Mouse (Mus musculus): ENCODE data around the gene Olfr1293-ps. TPM values are rescaled to one million over a fixed set of nuclear protein-coding genes. Genes with fewer than 3 reads are reported as not detected.

Gene Olfr1293-ps
- not detected in 2 replicates for polyA plus RNA-seq (2015; fragmentation: Nextera tagmentation; extraction: Ambion mirVana)

GRCm38 (mm10) chr2:111524903-111525302 lies at the start of gene Olfr1293-ps:
Gene Olfr1293-ps, plus strand, starts transcription at chr2:111525203.

GRCm38 (mm10) chr2:111480519-111480918 lies 44.5 kb upstream of the Olfr1293-ps start, which contains the start of gene Olfr1289:
Gene Olfr1289, plus strand, starts transcription at chr2:111480819.

GRCm38 (mm10) chr2:111493729-111494128 lies 31.3 kb upstream of the Olfr1293-ps start, which contains the start of gene Olfr1290:
Gene Olfr1290, minus strand, starts transcription at chr2:111493829.

GRCm38 (mm10) chr2:111496880-111497279 lies 28.1 kb upstream of the Olfr1293-ps start, which contains the start of gene Olfr1291-ps1:
Gene Olfr1291-ps1, plus strand, starts transcription at chr2:111497180.

GRCm38 (mm10) chr2:111540191-111540590 lies 15.2 kb downstream of the Olfr1293-ps start, which contains the start of gene Olfr1294:
Gene Olfr1294, minus strand, starts transcription at chr2:111540291.

GRCm38 (mm10) chr2:111569581-111569980 lies 44.6 kb downstream of the Olfr1293-ps start, which contains the start of gene Olfr1295:
Gene Olfr1295, minus strand, starts transcription at chr2:111569681.

Other genes starting within 250 kb of the Olfr1293-ps start
- not detected in 2 replicates for gene Olfr1278, start 235.1 kb upstream of the Olfr1293-ps start, polyA plus RNA-seq (2015; fragmentation: Nextera tagmentation; extraction: Ambion mirVana)
- gene Olfr1279, start 224.6 kb upstream of the Olfr1293-ps start, polyA plus RNA-seq (2015; fragmentation: Nextera tagmentation; extraction: Ambion mirVana): not detected in 2 replicates
- not detected in 2 replicates for gene Olfr1280, start 211.2 kb upstream of the Olfr1293-ps start, polyA plus RNA-seq (2015; fragmentation: Nextera tagmentation; extraction: Ambion mirVana)
- gene Olfr1281, start 198.7 kb upstream of the Olfr1293-ps start, polyA plus RNA-seq (2015; fragmentation: Nextera tagmentation; extraction: Ambion mirVana): not detected in 2 replicates
- gene Olfr1282, start 189.1 kb upstream of the Olfr1293-ps start, polyA plus RNA-seq (2015; fragmentation: Nextera tagmentation; extraction: Ambion mirVana): not detected in 2 replicates
- not detected in 2 replicates for gene Olfr1283, start 158.4 kb upstream of the Olfr1293-ps start, polyA plus RNA-seq (2015; fragmentation: Nextera tagmentation; extraction: Ambion mirVana)
- gene Olfr1284, start 149.7 kb upstream of the Olfr1293-ps start, polyA plus RNA-seq (2015; fragmentation: Nextera tagmentation; extraction: Ambion mirVana): not detected in 2 replicates
- gene Olfr1286, start 102.1 kb upstream of the Olfr1293-ps start, polyA plus RNA-seq (2015; fragmentation: Nextera tagmentation; extraction: Ambion mirVana): not detected in 2 replicates
- gene Olfr1287, start 76.1 kb upstream of the Olfr1293-ps start, polyA plus RNA-seq (2015; fragmentation: Nextera tagmentation; extraction: Ambion mirVana): not detected in 2 replicates
- gene Olfr1288, start 51.1 kb upstream of the Olfr1293-ps start, polyA plus RNA-seq (2015; fragmentation: Nextera tagmentation; extraction: Ambion mirVana): not detected in 2 replicates
- gene Olfr1289, start 44.4 kb upstream of the Olfr1293-ps start, polyA plus RNA-seq (2015; fragmentation: Nextera tagmentation; extraction: Ambion mirVana): not detected in 2 replicates
- not detected in 2 replicates for gene Olfr1290, start 31.4 kb upstream of the Olfr1293-ps start, polyA plus RNA-seq (2015; fragmentation: Nextera tagmentation; extraction: Ambion mirVana)
- not detected in 2 replicates for gene Olfr1291-ps1, start 28.0 kb upstream of the Olfr1293-ps start, polyA plus RNA-seq (2015; fragmentation: Nextera tagmentation; extraction: Ambion mirVana)
- gene Olfr1294, start 15.1 kb downstream of the Olfr1293-ps start, polyA plus RNA-seq (2015; fragmentation: Nextera tagmentation; extraction: Ambion mirVana): not detected in 2 replicates
- gene Olfr1295, start 44.5 kb downstream of the Olfr1293-ps start, polyA plus RNA-seq (2015; fragmentation: Nextera tagmentation; extraction: Ambion mirVana): not detected in 2 replicates
- not detected in 2 replicates for gene Olfr1297, start 101.3 kb downstream of the Olfr1293-ps start, polyA plus RNA-seq (2015; fragmentation: Nextera tagmentation; extraction: Ambion mirVana)
- gene Olfr1298, start 124.0 kb downstream of the Olfr1293-ps start, polyA plus RNA-seq (2015; fragmentation: Nextera tagmentation; extraction: Ambion mirVana): not detected in 2 replicates
- gene Olfr1299, start 136.2 kb downstream of the Olfr1293-ps start, polyA plus RNA-seq (2015; fragmentation: Nextera tagmentation; extraction: Ambion mirVana): not detected in 2 replicates
- not detected in 2 replicates for gene Olfr1301, start 225.8 kb downstream of the Olfr1293-ps start, polyA plus RNA-seq (2015; fragmentation: Nextera tagmentation; extraction: Ambion mirVana)